Mouse (Mus musculus) hindbrain, postnatal 0 days (tissue): ENCODE results near the gene Fam241b. TPM values are rescaled to one million over a fixed set of nuclear protein-coding genes. Genes with fewer than 3 reads are reported as not detected.
"Not testable (repeated sequence)": the region's sequence is repeated elsewhere in the genome, so short reads cannot be mapped to it uniquely, and the experiment has no call there.

Experiments
- ATAC-seq: fragments of 200-750 bp; cut with Nextera tagmentation; 2 replicates; pipeline ENCODE4 v1.8.0; 2017; ENCODE audit warnings: mild to moderate bottlenecking, moderate TSS enrichment, moderate library complexity
- DNase-seq: peaks from one replicate; pipeline ENCODE4 v3.0.0-alpha.2; 2015; ENCODE audit warnings: low spot score
- H3K27ac ChIP-seq: fragments of 300-500 bp; sonication (generic); 2 replicates; pipeline ENCODE4 v1.5.1; 2014; ENCODE audit warnings: mild to moderate bottlenecking
- H3K27me3 ChIP-seq: fragments of 300-500 bp; sonication (generic); 2 replicates; pipeline ENCODE4 v1.6.1; 2014; ENCODE audit warnings: low read length, mixed read lengths; ENCODE audit not compliant: insufficient read depth
- H3K36me3 ChIP-seq: fragments of 300-500 bp; sonication (generic); 2 replicates; pipeline ENCODE4 v1.6.1; 2014; ENCODE audit warnings: low read length, mixed read lengths; ENCODE audit not compliant: insufficient read depth
- H3K4me1 ChIP-seq: fragments of 300-500 bp; sonication (generic); 2 replicates; pipeline ENCODE4 v1.6.1; 2014; ENCODE audit warnings: antibody characterized with exemption, low read length, mixed read lengths; ENCODE audit not compliant: insufficient read depth
- H3K4me2 ChIP-seq: fragments of 300-500 bp; sonication (generic); 2 replicates; pipeline ENCODE4 v1.6.1; 2014; ENCODE audit warnings: low read depth, mild to moderate bottlenecking, low read length, moderate library complexity, mixed read lengths
- H3K4me3 ChIP-seq: fragments of 300-500 bp; sonication (generic); 2 replicates; pipeline ENCODE4 v1.5.1; 2014; ENCODE audit warnings: low read length
- H3K9ac ChIP-seq: fragments of 300-500 bp; sonication (generic); replicated peaks from 2 replicates; pipeline ENCODE4 v1.6.1; 2014; ENCODE audit warnings: mild to moderate bottlenecking, low read length, moderate library complexity, mixed read lengths
- H3K9me3 ChIP-seq: fragments of 300-500 bp; sonication (generic); 2 replicates; pipeline ENCODE4 v1.6.1; 2016; ENCODE audit warnings: low read length, mixed read lengths
- CTCF ChIP-seq: IDR thresholded peaks from 2 replicates; pipeline ENCODE4 v1.5.1; 2016; ENCODE audit warnings: antibody characterized with exemption, control low read depth, low read depth
- WGBS: fragments of 180-500 bp; shearing (Covaris S2); extraction: QIAGEN DNeasy Blood & Tissue Kit; methylation state at CpG from one replicate; pipeline ENCODE4 v1.1.7; 2014; 5-methylcytosine and 5-hydroxymethylcytosine counted together
- polyA plus RNA-seq: library from polyadenylated mRNA; unstranded; fragments of >200 nt; fragmentation: Nextera tagmentation; extraction: Ambion mirVana; gene quantifications from 2 replicates; pipeline ENCODE4 v1.2.1, GENCODE M21; 2015
- total RNA-seq: library from RNA; depleted of rRNA; stranded (reverse); fragments of >200 nt; gene quantifications from 2 replicates; pipeline ENCODE4 v1.2.3, GENCODE M21; 2014

Gene Fam241b
- total and polyA plus RNA-seq, 2 experiments from 2014 or later = 92.9 to 152 TPM

DNA sequence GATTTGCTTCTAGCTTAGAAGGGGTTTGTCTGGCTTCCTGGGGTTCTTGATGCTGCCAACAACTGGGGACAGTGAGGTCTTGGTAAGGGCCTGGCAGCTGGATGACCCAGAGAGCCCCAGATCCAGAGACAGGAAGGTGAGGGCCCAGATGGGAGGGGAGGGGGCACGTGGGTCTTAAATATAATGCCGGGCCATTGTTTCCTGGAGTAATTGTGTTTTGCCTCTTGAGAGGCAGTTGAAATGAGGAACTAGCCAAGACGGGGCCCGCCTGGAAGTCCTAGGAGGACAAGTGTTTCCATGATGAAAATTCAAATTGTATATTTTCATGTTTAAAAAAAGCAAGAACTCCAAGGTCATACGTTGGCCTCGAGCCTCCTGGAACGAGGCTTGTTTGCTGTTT is 49.8 kb downstream of the Fam241b start:
- no peaks in the 10 kb centered on the region for H3K27me3 ChIP-seq
- no peaks in the 10 kb centered on the region for H3K4me1 ChIP-seq
- ATAC-seq (no peak), DNase-seq (no peak)
- no peak overlapping the region for H3K9ac ChIP-seq
- H3K9me3 ChIP-seq = no peaks in the 10 kb centered on the region
- 77% methylated on average over 7 of the region's 7 CpGs for WGBS
- H3K4me2 ChIP-seq = no peak overlapping the region
- no peak overlapping the region for H3K27ac ChIP-seq
- no peaks in the 10 kb centered on the region for H3K36me3 ChIP-seq
- TF ChIP-seq CTCF = no peak
- no peak overlapping the region for H3K4me3 ChIP-seq

DNA sequence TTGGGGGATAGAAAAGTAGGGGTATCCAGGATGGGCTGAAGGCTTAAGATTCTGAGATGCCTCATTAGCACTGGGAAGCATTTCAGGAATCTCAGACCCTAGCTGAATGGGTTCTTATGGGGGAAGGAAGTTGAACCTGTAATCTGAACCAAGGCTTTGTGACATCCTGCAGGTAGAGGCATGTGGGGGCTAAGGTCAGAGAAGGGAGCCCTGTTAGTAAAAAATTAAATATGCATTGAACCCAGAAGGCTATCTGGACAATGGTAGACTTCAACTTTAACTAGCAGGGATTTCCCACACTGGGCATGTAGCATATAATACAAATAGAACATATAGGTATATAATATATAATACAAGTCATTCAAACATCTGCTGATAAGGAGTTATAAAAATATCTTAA is 54.2 kb downstream of the Fam241b start:
- DNase-seq = no peak
- no peaks in the 10 kb centered on the region for H3K27me3 ChIP-seq
- no peak overlapping the region for H3K4me3 ChIP-seq
- no peak for TF ChIP-seq CTCF
- ATAC-seq = no peak
- H3K36me3 ChIP-seq = no peaks in the 10 kb centered on the region
- H3K9me3 ChIP-seq = no peaks in the 10 kb centered on the region
- H3K4me2 ChIP-seq = no peak overlapping the region
- no peak overlapping the region for H3K9ac ChIP-seq
- H3K4me1 ChIP-seq = no peaks in the 10 kb centered on the region
- H3K27ac ChIP-seq = no peak overlapping the region

- no peaks in the 10 kb centered on the region for H3K27me3 ChIP-seq
- no peak overlapping the region for H3K4me3 ChIP-seq
- H3K4me1 ChIP-seq = no peaks in the 10 kb centered on the region
- DNase-seq (no peak), ATAC-seq (no peak)
- no peak overlapping the region for H3K9ac ChIP-seq
- WGBS = 67% methylated on average over 7 of the region's 7 CpGs
- no peaks in the 10 kb centered on the region for H3K36me3 ChIP-seq
- H3K27ac ChIP-seq = no peak overlapping the region
- H3K9me3 ChIP-seq = no peaks in the 10 kb centered on the region
- TF ChIP-seq CTCF = no peak
- H3K4me2 ChIP-seq = no peak overlapping the region
Measured at GRCm38 (mm10) chr10:62089071-62089470, 54.6 kb downstream of the Fam241b start.

- ATAC-seq = no peak
Measured at GRCm38 (mm10) chr10:62088411-62088810, 55.3 kb downstream of the Fam241b start.

GRCm38 (mm10) chr10:62086826-62087225 is 56.9 kb downstream of the Fam241b start:
- no peaks in the 10 kb centered on the region for H3K27me3 ChIP-seq
- no peak overlapping the region for H3K4me3 ChIP-seq
- no peak overlapping the region for H3K27ac ChIP-seq
- no peak overlapping the region for H3K4me2 ChIP-seq
- H3K9ac ChIP-seq = no peak overlapping the region
- ATAC-seq (no peak), DNase-seq (no peak)
- no peaks in the 10 kb centered on the region for H3K9me3 ChIP-seq
- TF ChIP-seq CTCF = no peak
- H3K4me1 ChIP-seq = no peaks in the 10 kb centered on the region
- H3K36me3 ChIP-seq = no peaks in the 10 kb centered on the region
- 82% methylated on average over 5 of the region's 5 CpGs for WGBS

More at GRCm38 (mm10) chr10:62088411-62088810, 55.3 kb downstream of the Fam241b start:
- no peak for TF ChIP-seq CTCF
- Histone ChIP-seq H3K4me3 (no peak overlapping the region), H3K4me1 (no peaks in the 10 kb centered on the region), H3K9ac (no peak overlapping the region), H3K27me3 (no peaks in the 10 kb centered on the region), H3K9me3 (no peaks in the 10 kb centered on the region), H3K4me2 (no peak overlapping the region), H3K27ac (no peak overlapping the region), H3K36me3 (no peaks in the 10 kb centered on the region)
- WGBS = 74% methylated on average over 5 of the region's 5 CpGs
- no peak for DNase-seq

DNA sequence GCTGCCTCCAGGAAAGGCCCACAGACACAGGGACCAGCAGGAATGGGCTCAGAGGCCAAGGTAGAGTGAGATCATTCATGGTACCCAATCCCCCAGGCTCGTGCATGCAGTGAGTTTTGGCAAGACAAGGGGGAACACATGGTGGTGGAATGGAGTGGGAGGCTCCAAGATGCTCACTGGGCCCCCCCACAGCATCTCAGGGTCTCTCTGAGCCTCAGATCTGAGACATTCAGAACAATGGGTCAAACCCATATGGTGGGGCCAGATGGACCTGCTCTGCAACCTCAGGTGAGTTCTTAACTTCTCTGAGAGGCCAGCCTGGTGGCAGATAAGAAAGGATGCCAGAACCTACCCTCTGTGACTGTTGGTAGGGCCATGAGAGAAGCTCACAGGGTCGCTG is 57.7 kb downstream of the Fam241b start:
- no peaks in the 10 kb centered on the region for H3K9me3 ChIP-seq
- 64% methylated on average over 2 of the region's 2 CpGs for WGBS
- no peak for ATAC-seq
- DNase-seq = no peak
- no peak overlapping the region for H3K4me2 ChIP-seq
- H3K4me3 ChIP-seq = no peak overlapping the region
- no peak for TF ChIP-seq CTCF
- H3K9ac ChIP-seq = no peak overlapping the region
- no peak overlapping the region for H3K27ac ChIP-seq
- H3K4me1 ChIP-seq = no peaks in the 10 kb centered on the region
- H3K36me3 ChIP-seq = no peaks in the 10 kb centered on the region
- H3K27me3 ChIP-seq = no peaks in the 10 kb centered on the region

- DNase-seq (no peak), ATAC-seq (no peak; the same call in 1 of the 2 replicates)
- no peak for TF ChIP-seq CTCF
- Histone ChIP-seq H3K27ac (no peak overlapping the region), H3K27me3 (no peaks in the 10 kb centered on the region), H3K4me3 (no peak overlapping the region), H3K9me3 (peaks cover 9% of the 10 kb centered on the region; the same call in 1 of the 2 replicates), H3K36me3 (no peaks in the 10 kb centered on the region), H3K4me2 (no peak overlapping the region), H3K9ac (no peak overlapping the region), H3K4me1 (no peaks in the 10 kb centered on the region)
- 68% methylated on average over 11 of the region's 11 CpGs for WGBS
Measured at GRCm38 (mm10) chr10:62076248-62077134, 67.2 kb downstream of the Fam241b start.

- H3K36me3 ChIP-seq, H3K27me3 ChIP-seq, H3K4me2 ChIP-seq, H3K9me3 ChIP-seq, H3K9ac ChIP-seq, H3K4me3 ChIP-seq, ATAC-seq, H3K27ac ChIP-seq, H3K4me1 ChIP-seq, DNase-seq: not testable (repeated sequence)
- WGBS = 78% methylated on average over 11 of the region's 14 CpGs
Measured at GRCm38 (mm10) chr10:62071346-62071745, 72.4 kb downstream of the Fam241b start.
